Mouse (Mus musculus): Measurements from ENCODE around the gene Lrrc23. TPM values are rescaled to one million over a fixed set of nuclear protein-coding genes. Genes with fewer than 3 reads are reported as not detected.

Gene Lrrc23
- polyA plus RNA-seq, 1 experiment: 0.13 TPM

DNA sequence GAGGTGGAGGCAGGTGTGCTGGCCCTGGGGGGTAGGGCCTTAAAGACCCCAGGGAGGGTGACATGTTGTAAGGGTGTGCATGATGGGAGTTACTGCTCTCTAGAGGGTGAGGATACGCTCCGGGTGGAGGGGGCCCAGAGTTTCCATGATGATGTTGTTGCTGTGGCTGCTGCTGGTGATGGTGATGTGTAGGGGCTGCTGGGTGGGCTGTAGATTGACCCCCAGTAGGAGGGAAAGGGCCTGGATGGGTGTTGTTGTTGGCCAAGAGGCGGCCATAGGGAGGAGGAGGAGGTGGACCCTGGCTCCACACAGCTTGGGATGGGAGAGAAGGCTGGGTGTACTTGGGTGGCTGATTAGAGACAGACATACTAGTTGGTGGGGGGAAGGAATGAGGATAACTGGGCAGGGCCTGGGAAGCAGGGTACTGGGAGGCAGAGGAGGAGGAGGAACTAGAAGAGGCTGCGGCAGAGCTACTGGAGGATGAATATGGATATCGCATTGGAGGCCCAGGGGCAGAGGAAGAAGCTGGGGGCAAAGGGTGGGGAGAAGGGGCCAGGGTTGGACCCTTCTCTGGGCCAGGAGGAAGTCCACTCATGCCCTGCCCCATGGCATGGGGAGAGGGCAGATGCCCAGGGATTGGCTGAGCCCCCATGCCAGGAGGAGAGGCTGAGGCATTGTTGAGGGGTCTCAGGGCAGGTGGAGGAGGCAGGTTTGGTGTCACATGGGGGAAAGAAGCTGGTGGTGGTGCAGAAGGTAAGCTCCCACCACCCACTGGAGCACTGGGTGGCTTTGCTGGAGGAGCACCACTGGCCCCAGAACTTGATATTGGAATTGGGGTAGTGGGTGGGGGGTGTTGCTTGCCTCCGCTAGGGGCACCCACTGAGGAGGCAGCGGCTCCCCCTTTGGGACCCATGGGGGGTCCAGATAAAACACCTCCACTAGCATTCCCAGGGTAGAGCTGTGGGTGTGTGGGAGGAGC, 32.6 kb downstream of the Lrrc23 start:
- Histone ChIP-seq H3K4me3 (peak overlapping the region; percentile 22), H3K27me3 (ENCODE audit: control insufficient read depth, insufficient read depth, insufficient read length) (no peaks in the 10 kb centered on the region), H3K79me2 (ENCODE audit: control insufficient read depth, insufficient read depth) (peaks cover 23% of the 10 kb centered on the region), H3K4me2 (ENCODE audit: low read depth) (no peak overlapping the region), H3K36me3 (ENCODE audit: control insufficient read depth, insufficient read depth) (peaks cover 4% of the 10 kb centered on the region), H3ac (ENCODE audit: control insufficient read depth, insufficient read length) (no peak overlapping the region)
- TF ChIP-seq POLR2AphosphoS2 (IDR thresholded peaks at IDR 0.05; ENCODE audit: insufficient read length, low read depth) (peak; percentile 53), MYOD1 (IDR thresholded peaks at IDR 0.05; ENCODE audit: control insufficient read depth in 1 of 3, insufficient read length in 2 of 3, low read depth in 2 of 3) (no peak), SRF (IDR thresholded peaks at IDR 0.05; ENCODE audit: control insufficient read depth, insufficient read length, low read depth) (no peak), TCF3 (IDR thresholded peaks at IDR 0.05; ENCODE audit: insufficient read length, low read depth) (no peak), POLR2A (IDR thresholded peaks at IDR 0.05; ENCODE audit: insufficient read length, low read depth) (no peak)

DNA sequence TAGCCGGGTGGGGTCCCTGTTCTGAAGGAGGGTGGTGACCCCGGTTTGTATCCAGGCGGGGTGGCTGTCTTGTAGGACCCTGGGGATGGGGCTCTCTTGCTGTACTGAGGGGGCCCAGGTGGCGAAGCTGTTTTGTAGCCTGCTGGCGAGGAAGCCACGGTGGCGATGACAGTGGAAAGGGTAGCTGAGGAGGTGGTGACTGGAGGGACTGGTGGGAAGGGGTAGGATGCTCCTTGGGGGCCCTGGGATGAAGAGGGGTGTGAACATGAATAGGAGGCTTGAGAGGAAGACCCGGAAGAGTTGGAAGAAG, 33.3 kb downstream of the Lrrc23 start:
- H3K4me3 ChIP-seq: peak overlapping the region; percentile 22
- H3ac ChIP-seq (ENCODE audit: control insufficient read depth, insufficient read length): peak overlapping the region; percentile 33
- TF ChIP-seq REST (IDR thresholded peaks at IDR 0.05; ENCODE audit: insufficient read depth, insufficient read length): no peak
- TF ChIP-seq MYOG (IDR thresholded peaks at IDR 0.05; ENCODE audit: control insufficient read depth in 1 of 3, insufficient read depth in 1 of 3, insufficient read length in 2 of 3, low read depth in 2 of 3): no peak
- no peak for TF ChIP-seq MAX (IDR thresholded peaks at IDR 0.05; ENCODE audit: low read depth)
- TF ChIP-seq SRF (IDR thresholded peaks at IDR 0.05; ENCODE audit: control insufficient read depth, insufficient read length, low read depth): no peak
- no peak for TF ChIP-seq POLR2A (IDR thresholded peaks at IDR 0.05; ENCODE audit: insufficient read length, low read depth)
- no peak for TF ChIP-seq USF1 (IDR thresholded peaks at IDR 0.05; ENCODE audit: low read depth)
- TF ChIP-seq CEBPB (IDR thresholded peaks at IDR 0.05; ENCODE audit: insufficient read depth, poor library complexity, severe bottlenecking): no peak
- TF ChIP-seq MYOD1 (IDR thresholded peaks at IDR 0.05; ENCODE audit: control insufficient read depth in 1 of 3, insufficient read length in 2 of 3, low read depth in 2 of 3): no peak
- no peak for TF ChIP-seq TCF12 (IDR thresholded peaks at IDR 0.05; ENCODE audit: insufficient read depth, poor library complexity, severe bottlenecking)
- H3K79me2 ChIP-seq (ENCODE audit: control insufficient read depth, insufficient read depth): peaks cover 16% of the 10 kb centered on the region
- peak overlapping the region; percentile 58 for H3K4me2 ChIP-seq (ENCODE audit: low read depth)
- peaks cover 4% of the 10 kb centered on the region for H3K36me3 ChIP-seq (ENCODE audit: control insufficient read depth, insufficient read depth)
- no peaks in the 10 kb centered on the region for H3K27me3 ChIP-seq (ENCODE audit: control insufficient read depth, insufficient read depth, insufficient read length)

DNA sequence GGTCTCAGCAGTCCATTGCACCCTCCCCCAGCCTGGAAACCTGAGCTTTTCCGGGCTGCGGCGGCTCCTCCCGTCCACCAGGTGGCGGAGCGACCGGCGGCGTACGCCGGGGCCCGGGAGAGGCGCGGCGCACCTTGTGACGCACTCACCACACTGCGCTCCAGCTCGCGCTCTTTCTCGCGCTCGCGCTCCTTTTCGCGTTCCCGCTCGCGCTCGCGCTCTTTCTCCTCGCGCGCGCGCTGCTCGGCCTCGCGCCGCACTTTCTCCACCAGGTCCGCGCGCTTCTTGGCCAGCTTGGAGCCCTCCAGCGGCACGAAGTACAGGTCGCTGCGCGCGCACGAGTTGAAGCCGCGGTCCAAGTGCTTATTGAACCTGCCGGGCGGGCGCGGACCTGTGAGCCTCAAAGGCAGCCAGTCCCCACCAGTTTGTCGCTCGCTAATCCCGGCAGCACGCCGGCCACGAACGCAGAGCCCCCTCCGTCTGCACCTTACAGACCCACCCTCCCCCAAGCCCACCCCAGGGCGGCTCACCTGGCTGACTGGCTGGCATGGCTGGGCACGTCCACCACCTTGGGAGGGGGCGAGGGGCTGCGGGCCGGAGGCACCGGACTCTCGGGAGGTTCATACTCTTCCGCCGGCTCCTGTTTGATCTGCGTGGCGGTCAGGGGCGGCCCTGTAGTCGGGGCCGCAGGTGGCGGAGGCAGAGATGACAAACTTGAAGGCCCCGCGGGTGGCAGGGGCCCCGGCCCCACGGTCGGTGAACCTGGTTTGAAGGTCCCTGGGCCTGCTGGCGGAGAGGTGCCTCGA, 33.8 kb downstream of the Lrrc23 start:
- peak overlapping the region; percentile 58 for H3K4me2 ChIP-seq (ENCODE audit: low read depth)
- peaks cover 10% of the 10 kb centered on the region for H3K79me2 ChIP-seq (ENCODE audit: control insufficient read depth, insufficient read depth)
- H3K4me3 ChIP-seq: peak overlapping the region; percentile 22
- H3K27me3 ChIP-seq (ENCODE audit: control insufficient read depth, insufficient read depth, insufficient read length): no peaks in the 10 kb centered on the region
- peaks cover 4% of the 10 kb centered on the region for H3K36me3 ChIP-seq (ENCODE audit: control insufficient read depth, insufficient read depth)
- peak overlapping the region; percentile 33 for H3ac ChIP-seq (ENCODE audit: control insufficient read depth, insufficient read length)
- no peak for TF ChIP-seq USF1 (IDR thresholded peaks at IDR 0.05; ENCODE audit: low read depth)
- no peak for TF ChIP-seq TCF12 (IDR thresholded peaks at IDR 0.05; ENCODE audit: insufficient read depth, poor library complexity, severe bottlenecking)
- peak; percentile 97 for TF ChIP-seq POLR2AphosphoS2 (IDR thresholded peaks at IDR 0.05; ENCODE audit: insufficient read length, low read depth)
- TF ChIP-seq CEBPB (IDR thresholded peaks at IDR 0.05; ENCODE audit: insufficient read depth, poor library complexity, severe bottlenecking): no peak
- peak; percentile 3 for TF ChIP-seq E2F4 (IDR thresholded peaks at IDR 0.05; ENCODE audit: insufficient read depth)
- no peak for TF ChIP-seq MYOD1 (IDR thresholded peaks at IDR 0.05; ENCODE audit: control insufficient read depth in 1 of 3, insufficient read length in 2 of 3, low read depth in 2 of 3)
- TF ChIP-seq TCF3 (IDR thresholded peaks at IDR 0.05; ENCODE audit: insufficient read length, low read depth): no peak
- peak; percentile 65 for TF ChIP-seq SRF (IDR thresholded peaks at IDR 0.05; ENCODE audit: control insufficient read depth, insufficient read length, low read depth)
- peak; percentile 70 for TF ChIP-seq POLR2A (IDR thresholded peaks at IDR 0.05; ENCODE audit: insufficient read length, low read depth)
- no peak for TF ChIP-seq REST (IDR thresholded peaks at IDR 0.05; ENCODE audit: insufficient read depth, insufficient read length)
- TF ChIP-seq MYOG (IDR thresholded peaks at IDR 0.05; ENCODE audit: control insufficient read depth in 1 of 3, insufficient read depth in 1 of 3, insufficient read length in 2 of 3, low read depth in 2 of 3): peak in 1 of 3 experiments; percentile 5
- no peak for TF ChIP-seq MAX (IDR thresholded peaks at IDR 0.05; ENCODE audit: low read depth)

DNA sequence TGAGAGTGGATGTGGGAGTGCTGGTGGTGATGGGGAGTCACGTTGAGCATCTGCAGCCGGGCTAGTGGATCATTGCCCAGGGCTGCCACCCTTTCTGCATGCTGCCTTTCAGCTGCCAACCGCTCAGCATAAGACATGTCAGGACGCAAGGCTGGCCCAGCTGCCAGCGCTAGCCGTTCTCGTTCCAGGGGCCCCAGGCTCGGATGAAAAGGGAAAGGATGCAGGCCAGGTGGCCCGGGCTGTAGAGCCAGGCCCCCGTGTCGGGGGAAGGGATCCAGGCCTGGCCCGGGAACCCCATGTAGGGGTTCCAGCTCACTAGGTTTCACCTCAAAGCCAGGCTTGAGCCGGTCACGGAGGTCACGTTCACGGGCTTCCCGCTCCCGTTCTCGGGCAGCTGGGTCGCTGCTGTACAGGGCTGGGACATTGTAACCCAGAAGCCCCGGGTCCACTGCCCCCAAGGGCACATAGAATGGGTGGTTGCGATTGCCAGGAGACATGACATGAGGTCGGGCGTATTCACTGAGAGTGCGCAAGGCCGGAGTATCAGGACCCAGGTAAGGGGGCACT, 34.7 kb downstream of the Lrrc23 start:
- peak; percentile 79 for TF ChIP-seq POLR2AphosphoS2 (IDR thresholded peaks at IDR 0.05; ENCODE audit: insufficient read length, low read depth)
- TF ChIP-seq CEBPB (IDR thresholded peaks at IDR 0.05; ENCODE audit: insufficient read depth, poor library complexity, severe bottlenecking): no peak
- Histone ChIP-seq H3K4me3 (peak overlapping the region; percentile 22), H3K4me2 (ENCODE audit: low read depth) (peak overlapping the region; percentile 58), H3K36me3 (ENCODE audit: control insufficient read depth, insufficient read depth) (peaks cover 4% of the 10 kb centered on the region), H3K79me2 (ENCODE audit: control insufficient read depth, insufficient read depth) (peaks cover 2% of the 10 kb centered on the region), H3K27me3 (ENCODE audit: control insufficient read depth, insufficient read depth, insufficient read length) (no peaks in the 10 kb centered on the region), H3ac (ENCODE audit: control insufficient read depth, insufficient read length) (peak overlapping the region; percentile 33)

Measured in myocyte (in vitro differentiated cells).